Mouse (Mus musculus): ENCODE data around the gene Acpp.

DNA sequence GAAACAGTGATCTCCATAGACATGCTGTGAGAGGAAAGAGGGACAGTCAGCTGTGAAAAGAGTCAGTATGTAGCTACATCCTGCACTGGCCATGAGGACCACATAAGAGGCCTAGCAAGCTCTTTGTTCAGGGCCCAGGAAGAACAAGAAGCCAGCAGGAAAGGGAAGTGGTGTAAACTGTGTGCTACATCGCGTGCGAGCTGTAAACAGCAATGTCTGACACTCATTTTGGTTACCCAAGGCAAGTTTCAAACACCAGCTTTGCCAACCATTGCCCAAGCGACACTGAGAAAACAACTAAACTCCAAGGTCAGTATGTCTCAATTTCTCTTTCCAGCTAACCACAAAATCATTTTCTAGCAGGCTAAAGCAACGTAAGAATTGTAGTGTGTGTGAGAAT, 6.2 kb downstream of the Acpp start:
- TF ChIP-seq CTCF (IDR thresholded peaks at IDR 0.05; ENCODE audit: low read depth, low read length): no peak
- no peak for TF ChIP-seq EP300 (IDR thresholded peaks at IDR 0.05; ENCODE audit: insufficient read depth, low read depth, low read length)

All from ES-Bruce4 (cell line).